ENCODE assay signal across 11 mouse cellular contexts in genomic region chr11:117030471-117031101, GRCm38 (mm10).
DNase-seq lines count a peak whose midpoint lies in the region; ATAC-seq and TF ChIP-seq lines count a peak whose summit lies in the region.
"Had no signal": no experiment of that assay in that cellular context is flagged by ENCODE, and none has a peak within 500 bp of the region (broad histone marks: within the 10 kb centered on the region; RNA-seq: fewer than 3 reads in every experiment).

No protein-coding gene starts in this region.

- no peak overlapping the region for H3K4me2 ChIP-seq in liver, embryonic 13.5 days
- no peak overlapping the region for H3K4me2 ChIP-seq in forebrain, embryonic 14.5 days (ENCODE audit: low read length)
- H3K4me2 ChIP-seq in hindbrain, postnatal 0 days (ENCODE audit: low read depth, low read length): no peak overlapping the region

- DNase-seq in liver, embryonic 13.5 days: no peak
- no peak for DNase-seq in liver
- DNase-seq in forebrain, embryonic 14.5 days (ENCODE audit: low spot score): no peak
- peak; percentile 44 for DNase-seq in hindbrain, postnatal 0 days (ENCODE audit: low spot score)
- peak; percentile 34 for DNase-seq in right cerebral cortex, postnatal 14 days
- DNase-seq in cerebellum, postnatal 25 days: no peak
- no peak for DNase-seq in kidney, adult 18-20 months
- no peak for DNase-seq in cerebellum, postnatal 4 days (ENCODE audit: low spot score in 2 of 2)
- DNase-seq: cerebellum, adult 2 months; gastrocnemius, postnatal 14 days had no signal

- H3K27ac ChIP-seq in liver, embryonic 13.5 days: peak overlapping the region; percentile 34
- peak overlapping the region; percentile 65; the same call in 1 of the 2 replicates for H3K27ac ChIP-seq in forebrain, embryonic 14.5 days (ENCODE audit: low read depth, low read length)
- peak overlapping the region; percentile 42 for H3K27ac ChIP-seq in hindbrain, postnatal 0 days

- ATAC-seq in liver, embryonic 13.5 days (ENCODE audit: low read depth): no peak
- no peak for ATAC-seq in forebrain, embryonic 14.5 days
- ATAC-seq in hindbrain, postnatal 0 days: 0 out of 2 replicates have a peak, but pooled peaks have one; percentile 24
- ATAC-seq: Patski had no signal

- no peaks in the 10 kb centered on the region for H3K9me3 ChIP-seq in liver, embryonic 13.5 days (replicated peaks)
- no peaks in the 10 kb centered on the region for H3K9me3 ChIP-seq in forebrain, embryonic 14.5 days (replicated peaks; ENCODE audit: control insufficient read depth, low read length)
- no peaks in the 10 kb centered on the region for H3K9me3 ChIP-seq in hindbrain, postnatal 0 days (ENCODE audit: low read length)

- no peaks in the 10 kb centered on the region for H3K36me3 ChIP-seq in liver, embryonic 13.5 days
- no peaks in the 10 kb centered on the region for H3K36me3 ChIP-seq in forebrain, embryonic 14.5 days (ENCODE audit: control insufficient read depth, insufficient read depth, low read length)
- no peaks in the 10 kb centered on the region for H3K36me3 ChIP-seq in hindbrain, postnatal 0 days (ENCODE audit: insufficient read depth, low read length)

- no peak overlapping the region for H3K4me3 ChIP-seq in liver, embryonic 13.5 days (replicated peaks)
- no peak overlapping the region for H3K4me3 ChIP-seq in forebrain, embryonic 14.5 days (ENCODE audit: low read depth, low read length)
- no peak overlapping the region for H3K4me3 ChIP-seq in hindbrain, postnatal 0 days (ENCODE audit: low read length)

- WGBS in liver, embryonic 13.5 days (ENCODE audit: insufficient replicate concordance): 55% methylated on average over 8 of the region's 8 CpGs
- 62% methylated on average over 8 of the region's 8 CpGs for WGBS in forebrain, embryonic 14.5 days
- 39% methylated on average over 8 of the region's 8 CpGs for WGBS in hindbrain, postnatal 0 days

- H3K27me3 ChIP-seq in liver, embryonic 13.5 days: peaks cover 8% of the 10 kb centered on the region; the same call in 1 of the 2 replicates
- no peaks in the 10 kb centered on the region for H3K27me3 ChIP-seq in forebrain, embryonic 14.5 days (replicated peaks; ENCODE audit: control insufficient read depth, insufficient read depth, low read length)
- H3K27me3 ChIP-seq in hindbrain, postnatal 0 days (ENCODE audit: insufficient read depth, low read length): no peaks in the 10 kb centered on the region

- H3K9ac ChIP-seq in liver, embryonic 13.5 days: no peak overlapping the region
- peak overlapping the region; percentile 33; the same call in 1 of the 2 replicates for H3K9ac ChIP-seq in forebrain, embryonic 14.5 days (ENCODE audit: low read length)
- H3K9ac ChIP-seq in hindbrain, postnatal 0 days (replicated peaks; ENCODE audit: low read length): peak overlapping the region; percentile 22

- H3K4me1 ChIP-seq in liver, embryonic 13.5 days (replicated peaks): peaks cover 58% of the 10 kb centered on the region
- H3K4me1 ChIP-seq in forebrain, embryonic 14.5 days (ENCODE audit: control insufficient read depth, insufficient read depth, low read length): peaks cover 32% of the 10 kb centered on the region
- peaks cover 32% of the 10 kb centered on the region for H3K4me1 ChIP-seq in hindbrain, postnatal 0 days (ENCODE audit: insufficient read depth, low read length)

- no peak for TF ChIP-seq CTCF in hindbrain, postnatal 0 days (IDR thresholded peaks at IDR 0.05; ENCODE audit: low read depth)

Comparison
In these comparisons a context has a peak if more than half of its experiments do, and no peak if none do; other contexts are left out.
1. DNase-seq: peak in hindbrain, postnatal 0 days (single experiment) and right cerebral cortex, postnatal 14 days (single experiment); none in liver, embryonic 13.5 days (single experiment), liver (single experiment), forebrain, embryonic 14.5 days (single experiment), cerebellum, postnatal 25 days (0 of 2), kidney, adult 18-20 months (single experiment) and cerebellum, postnatal 4 days (0 of 2).
2. Peak in every context shown above with its lines, with median percentiles within 50 percentile points of each other: H3K27ac ChIP-seq.